In the genomic region with DNA sequence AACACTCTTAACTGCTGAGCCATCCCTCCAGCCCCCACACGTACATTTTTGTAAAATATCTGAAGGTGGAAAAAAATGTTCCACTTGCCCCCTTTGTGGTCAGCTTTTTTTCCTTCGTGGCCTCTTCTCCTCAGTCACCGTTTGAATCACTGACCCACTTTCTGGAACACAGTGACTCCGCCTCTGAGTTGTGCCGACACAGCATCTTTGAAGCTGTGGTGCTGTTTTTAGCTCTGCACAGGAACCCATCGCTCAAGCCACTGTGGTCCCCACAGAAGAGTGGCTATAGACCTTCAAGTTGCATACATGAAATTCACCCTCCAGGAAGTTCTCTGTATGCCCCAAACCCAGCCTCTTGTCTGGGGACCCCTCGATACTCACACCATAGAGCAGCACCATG, we compare ENCODE assay signal across 9 mouse cellular contexts. TPM values are rescaled to one million over a fixed set of nuclear protein-coding genes. Genes with fewer than 3 reads are reported as not detected.
DNase-seq lines count a peak whose midpoint lies in the region; ATAC-seq and TF ChIP-seq lines count a peak whose summit lies in the region.
"Had no signal": no experiment of that assay in that cellular context is flagged by ENCODE, and none has a peak within 500 bp of the region (broad histone marks: within the 10 kb centered on the region; RNA-seq: fewer than 3 reads in every experiment).

No protein-coding gene starts in this region.

- TF ChIP-seq EP300 in heart, postnatal 0 days (IDR thresholded peaks at IDR 0.05; ENCODE audit: low read depth), result no peak

- H3K36me3 ChIP-seq in heart, postnatal 0 days (replicated peaks; ENCODE audit: control insufficient read depth, insufficient read depth, low read length), result peaks cover 36% of the 10 kb centered on the region

- no peak overlapping the region for H3K4me3 ChIP-seq in heart, postnatal 0 days (ENCODE audit: low read depth, low read length)

- no peak for ATAC-seq in heart, postnatal 0 days (ENCODE audit: insufficient read depth, low read depth)

- H3K4me1 ChIP-seq in heart, postnatal 0 days (ENCODE audit: control insufficient read depth, insufficient read depth), result no peaks in the 10 kb centered on the region

- peak; percentile 52 for DNase-seq in adrenal gland, adult 2 months
- no peak for DNase-seq in adrenal gland, postnatal 10 days
- no peak for DNase-seq in heart, postnatal 0 days (ENCODE audit: low spot score)
- DNase-seq in heart, postnatal 4 days, result no peak
- peak; percentile 61 to 73 for DNase-seq in right cerebral cortex, postnatal 10 days (ENCODE audit: low spot score in 2 of 2)
- no peak for DNase-seq in right cerebral cortex, postnatal 14 days
- peak; percentile 91 for DNase-seq in thymus, postnatal 0 days (ENCODE audit: low spot score)
- DNase-seq in ovary, postnatal 36 days (ENCODE audit: low spot score), result no peak

- H3K27ac ChIP-seq in heart, postnatal 0 days (ENCODE audit: low read depth), result peak overlapping the region; percentile 56; the same call in 1 of the 2 replicates

- 51% methylated on average over 7 of the region's 7 CpGs for WGBS in heart, postnatal 0 days

- H3K9ac ChIP-seq in heart, postnatal 0 days (replicated peaks; ENCODE audit: low read depth, low read length), result no peak overlapping the region

- no peak overlapping the region; the same call in 1 of the 2 replicates for H3K4me2 ChIP-seq in heart, postnatal 0 days (ENCODE audit: low read depth, low read length)

- H3K27me3 ChIP-seq in heart, postnatal 0 days (ENCODE audit: control insufficient read depth, insufficient read depth, low read length), result no peaks in the 10 kb centered on the region

- H3K9me3 ChIP-seq in heart, postnatal 0 days (replicated peaks; ENCODE audit: control insufficient read depth, low read length), result no peaks in the 10 kb centered on the region

- TF ChIP-seq CTCF in heart, postnatal 0 days (IDR thresholded peaks at IDR 0.05; ENCODE audit: low read depth), result no peak

RNA-seq across cellular contexts. Expression of a gene that starts 7.9 kb away (rescaled TPM):
- 1 to 10 TPM; 2.9 to 3.7 TPM for total RNA-seq in adrenal gland, adult 2 months (2021)
- polyA plus RNA-seq in adrenal gland, adult 2 months (2012; rRNA removed), result 3.0 and 4.1 TPM in 2 replicates
- 1 to 10 TPM; 3.7 to 4.9 TPM for total RNA-seq in adrenal gland, postnatal 10 days (2021)
- 2.1 and 2.7 TPM in 2 replicates for total RNA-seq in heart, postnatal 0 days (2014; rRNA removed; ENCODE audit: low replicate concordance)
- 2.3 and 2.4 TPM in 2 replicates for polyA plus RNA-seq in heart, postnatal 0 days (2015; fragmentation: Nextera tagmentation; extraction: Ambion mirVana)
- 1 to 10 TPM; 1.1 to 1.8 TPM for total RNA-seq in heart, postnatal 4 days (2021)
- 75.9 and 105 TPM in 2 replicates for polyA plus RNA-seq in thymus, postnatal 0 days (2015; fragmentation: Nextera tagmentation; extraction: Ambion mirVana)

RNA-seq across cellular contexts. Expression of a gene that starts 13.5 kb away (rescaled TPM):
- total RNA-seq in adrenal gland, adult 2 months (2021), result 10 to 100 TPM; 38.0 to 62.9 TPM
- 97.6 and 122 TPM in 2 replicates for polyA plus RNA-seq in adrenal gland, adult 2 months (2012; rRNA removed)
- 10 to 100 TPM; 25.1 to 25.3 TPM for total RNA-seq in adrenal gland, postnatal 10 days (2021)
- 3.5 and 16.1 TPM in 2 replicates for total RNA-seq in heart, postnatal 0 days (2014; rRNA removed; ENCODE audit: low replicate concordance)
- polyA plus RNA-seq in heart, postnatal 0 days (2015; fragmentation: Nextera tagmentation; extraction: Ambion mirVana), result 25.7 and 26.7 TPM in 2 replicates
- 10 to 100 TPM; 14.4 to 14.5 TPM for total RNA-seq in heart, postnatal 4 days (2021)
- 70.0 and 74.9 TPM in 2 replicates for polyA plus RNA-seq in thymus, postnatal 0 days (2015; fragmentation: Nextera tagmentation; extraction: Ambion mirVana)

RNA-seq across cellular contexts. Expression of a gene that starts 14.3 kb away (rescaled TPM):
- total RNA-seq in adrenal gland, adult 2 months (2021), result 10 to 100 TPM; 86.0 to 87.0 TPM
- polyA plus RNA-seq in adrenal gland, adult 2 months (2012; rRNA removed), result 57.3 and 59.0 TPM in 2 replicates
- 10 to 100 TPM; 68.8 to 74.9 TPM for total RNA-seq in adrenal gland, postnatal 10 days (2021)
- total RNA-seq in heart, postnatal 0 days (2014; rRNA removed; ENCODE audit: low replicate concordance), result 44.7 and 53.0 TPM in 2 replicates
- 60.6 and 61.0 TPM in 2 replicates for polyA plus RNA-seq in heart, postnatal 0 days (2015; fragmentation: Nextera tagmentation; extraction: Ambion mirVana)
- 10 to 100 TPM; 56.4 to 58.3 TPM for total RNA-seq in heart, postnatal 4 days (2021)
- 57.2 and 63.9 TPM in 2 replicates for polyA plus RNA-seq in thymus, postnatal 0 days (2015; fragmentation: Nextera tagmentation; extraction: Ambion mirVana)

RNA-seq across cellular contexts. Expression of a gene that starts 24.9 kb away (rescaled TPM):
- not detected for total RNA-seq in adrenal gland, adult 2 months (2021)
- polyA plus RNA-seq in adrenal gland, adult 2 months (2012; rRNA removed), result not detected in 2 replicates
- total RNA-seq in adrenal gland, postnatal 10 days (2021), result not detected
- total RNA-seq in heart, postnatal 0 days (2014; rRNA removed; ENCODE audit: low replicate concordance), result not detected in 2 replicates
- polyA plus RNA-seq in heart, postnatal 0 days (2015; fragmentation: Nextera tagmentation; extraction: Ambion mirVana), result not detected in 2 replicates
- not detected for total RNA-seq in heart, postnatal 4 days (2021)
- polyA plus RNA-seq in thymus, postnatal 0 days (2015; fragmentation: Nextera tagmentation; extraction: Ambion mirVana), result 0.26 and 0.45 TPM in 2 replicates
- total RNA-seq: liver, adult 2 months had no signal
- polyA plus RNA-seq: liver, adult 2 months had no signal

RNA-seq across cellular contexts. Expression of a gene that starts 27.5 kb away (rescaled TPM):
- total RNA-seq in adrenal gland, adult 2 months (2021), result 100 to 1,000 TPM; 382 to 408 TPM
- 119 and 120 TPM in 2 replicates for polyA plus RNA-seq in adrenal gland, adult 2 months (2012; rRNA removed)
- total RNA-seq in adrenal gland, postnatal 10 days (2021), result 100 to 1,000 TPM; 459 to 528 TPM
- total RNA-seq in heart, postnatal 0 days (2014; rRNA removed; ENCODE audit: low replicate concordance), result 259 and 275 TPM in 2 replicates
- polyA plus RNA-seq in heart, postnatal 0 days (2015; fragmentation: Nextera tagmentation; extraction: Ambion mirVana), result 149 and 171 TPM in 2 replicates
- total RNA-seq in heart, postnatal 4 days (2021), result 100 to 1,000 TPM; 549 to 557 TPM
- polyA plus RNA-seq in thymus, postnatal 0 days (2015; fragmentation: Nextera tagmentation; extraction: Ambion mirVana), result 285 and 358 TPM in 2 replicates

Comparison
In these comparisons a context has a peak if more than half of its experiments do, and no peak if none do; other contexts are left out.
1. DNase-seq: peak in adrenal gland, adult 2 months (single experiment), right cerebral cortex, postnatal 10 days (2 of 2) and thymus, postnatal 0 days (single experiment); none in adrenal gland, postnatal 10 days (single experiment), heart, postnatal 0 days (single experiment), heart, postnatal 4 days (single experiment), right cerebral cortex, postnatal 14 days (single experiment) and ovary, postnatal 36 days (single experiment).